Mouse (Mus musculus) megakaryocyte progenitor cell, adult 5-6 weeks (primary cell): ENCODE data around the gene Nfyb. TPM values are rescaled to one million over a fixed set of nuclear protein-coding genes. Genes with fewer than 3 reads are reported as not detected.

ENCODE experiments used
- ATAC-seq: replicated peaks from 2 replicates; pipeline ENCODE4 v1.8.0; 2016; ENCODE audit warnings: mild to moderate bottlenecking, moderate TSS enrichment, inconsistent platforms; ENCODE audit not compliant: poor library complexity
- total RNA-seq, 2 experiments: library from RNA; stranded (forward) in 1 of 2; stranded (reverse) in 1 of 2; fragments of 157-497, 149-512 nt in 1 of 2; fragments of 200-1000 nt in 1 of 2; gene quantifications; 2 replicates each; pipeline versions ENCODE4 v1.2.3 to v1.2.4; 2015 to 2017

Nfyb gene
- total RNA-seq, 2 experiments from 2014 or later, result 41.8 to 65.0 TPM

DNA sequence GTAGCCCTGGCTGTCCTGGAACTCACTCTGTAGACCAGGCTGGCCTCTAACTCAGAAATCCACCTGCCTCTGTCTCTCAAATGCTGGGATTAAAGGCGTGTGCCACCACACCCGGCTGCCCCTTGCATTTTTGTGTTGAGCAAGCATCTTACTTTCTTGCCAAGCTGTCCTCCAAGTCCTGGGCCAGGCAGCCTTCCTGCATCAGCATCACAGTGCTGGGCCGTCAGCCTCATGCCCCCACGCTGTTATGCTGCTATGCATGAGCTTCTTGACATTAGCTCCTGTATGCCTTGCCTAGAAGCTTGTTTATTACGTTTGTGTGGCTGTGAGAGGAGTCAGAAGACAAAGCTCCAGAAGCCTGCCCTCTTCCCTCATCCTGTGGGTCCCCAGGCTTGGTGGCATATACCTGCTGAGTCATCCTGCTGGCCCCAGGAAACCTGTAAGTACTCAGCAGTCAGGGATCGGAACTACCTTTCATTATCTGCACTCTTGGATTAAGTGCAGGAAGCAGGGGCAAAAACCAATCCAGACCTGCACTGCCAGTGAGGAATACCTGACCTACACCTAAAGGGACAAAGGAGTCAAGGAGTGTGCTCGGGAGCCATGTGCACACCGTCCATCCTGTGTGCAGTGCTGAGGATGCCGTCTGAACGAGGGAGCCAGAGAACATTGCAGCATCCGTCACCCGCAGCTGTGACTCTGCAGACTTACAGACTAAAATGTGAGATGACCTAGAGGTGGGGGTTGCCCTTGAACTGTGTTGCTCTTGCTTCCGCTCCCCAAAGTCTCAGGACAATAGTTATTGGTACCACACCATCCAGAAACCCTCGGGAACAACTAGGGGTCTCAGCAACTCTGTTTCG lies 16.7 kb downstream of the Nfyb start:
- ATAC-seq, result 0 out of 2 replicates have a peak, but pooled peaks have one; percentile 25

GRCm38 (mm10) chr10:82745301-82745700 lies 18.6 kb downstream of the Nfyb start:
- ATAC-seq, result no peak

DNA sequence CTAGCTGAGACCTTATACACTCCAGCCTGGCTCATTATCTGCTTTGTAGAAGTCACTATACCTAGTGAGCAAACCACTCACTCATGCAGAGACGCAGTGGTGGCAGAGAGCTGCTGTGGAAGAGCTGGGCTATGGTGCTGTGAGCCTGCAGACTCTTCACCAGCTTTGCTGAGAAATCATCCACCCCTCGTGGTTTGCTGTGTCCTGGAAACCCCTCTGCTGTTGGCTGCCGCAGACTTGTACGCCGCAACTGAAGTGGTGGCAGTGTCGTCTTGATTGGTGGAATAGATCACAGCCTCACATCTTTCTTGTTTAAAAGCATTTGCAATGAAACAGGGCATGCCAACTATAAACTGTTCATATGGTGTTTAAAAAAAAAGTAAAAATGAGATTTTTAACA lies 19.6 kb downstream of the Nfyb start:
- ATAC-seq, result no peak

DNA sequence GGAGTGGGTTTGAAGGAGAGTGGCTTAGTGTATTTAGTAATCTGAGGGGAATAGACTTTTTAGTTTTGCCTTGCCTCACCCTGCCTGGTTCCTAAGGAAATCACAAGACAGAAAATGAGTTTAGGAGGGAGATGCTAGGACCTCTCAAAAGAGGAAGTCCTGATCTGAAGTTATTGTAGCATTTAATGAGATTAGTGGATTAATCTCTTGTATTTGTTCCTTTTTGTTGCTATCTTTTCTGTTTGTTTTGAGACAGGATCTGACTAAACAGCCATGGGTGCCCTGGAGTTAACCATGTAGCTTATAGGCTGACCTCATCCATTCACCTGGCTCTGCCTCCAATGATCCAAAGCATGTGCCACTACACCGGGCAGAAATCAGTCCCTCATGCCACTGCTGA lies 21.4 kb downstream of the Nfyb start:
- no peak for ATAC-seq

- ATAC-seq, result no peak
Measured at GRCm38 (mm10) chr10:82741876-82742275, 22.1 kb downstream of the Nfyb start.

GRCm38 (mm10) chr10:82741354-82741753 lies 22.6 kb downstream of the Nfyb start:
- no peak for ATAC-seq

GRCm38 (mm10) chr10:82699296-82699941 lies 64.5 kb downstream of the Nfyb start:
- peak; percentile 36 for ATAC-seq

GRCm38 (mm10) chr10:82698712-82699261 lies 65.2 kb downstream of the Nfyb start:
- peak; percentile 55 for ATAC-seq

Other genes starting within 250 kb of the Nfyb start
- gene 1190007I07Rik, start 140.9 kb downstream of the Nfyb start, total RNA-seq (2015), result 49.7 and 50.9 TPM in 2 replicates
- gene 1190007I07Rik, start 140.9 kb downstream of the Nfyb start, total RNA-seq (2017), result 70.9 and 103 TPM in 2 replicates
- gene Tdg, start 134.3 kb downstream of the Nfyb start, total RNA-seq (2015), result 44.7 and 49.4 TPM in 2 replicates
- 84.1 and 125 TPM in 2 replicates for gene Tdg, start 134.3 kb downstream of the Nfyb start, total RNA-seq (2017)
- gene Glt8d2, start 73.5 kb downstream of the Nfyb start, total RNA-seq (2015), result 0.15 and 0.56 TPM in 2 replicates
- 0.87 and 1.2 TPM in 2 replicates for gene Glt8d2, start 73.5 kb downstream of the Nfyb start, total RNA-seq (2017)
- 18.2 and 19.6 TPM in 2 replicates for gene Hcfc2, start 68.0 kb downstream of the Nfyb start, total RNA-seq (2015)
- gene Hcfc2, start 68.0 kb downstream of the Nfyb start, total RNA-seq (2017), result 29.9 and 31.5 TPM in 2 replicates
- gene Txnrd1, start 69.8 kb upstream of the Nfyb start, total RNA-seq (2015), result 50.6 and 56.6 TPM in 2 replicates
- 96.0 and 102 TPM in 2 replicates for gene Txnrd1, start 69.8 kb upstream of the Nfyb start, total RNA-seq (2017)
- 3.0 and 3.6 TPM in 2 replicates for gene Eid3, start 102.5 kb upstream of the Nfyb start, total RNA-seq (2015)
- gene Eid3, start 102.5 kb upstream of the Nfyb start, total RNA-seq (2017), result 3.1 and 4.7 TPM in 2 replicates
- 19.2 and 20.0 TPM in 2 replicates for gene Chst11, start 221.4 kb upstream of the Nfyb start, total RNA-seq (2015)
- gene Chst11, start 221.4 kb upstream of the Nfyb start, total RNA-seq (2017), result 20.4 and 22.2 TPM in 2 replicates